Mouse (Mus musculus) liver, embryonic 16.5 days (tissue): Measurements from ENCODE around the gene Vmn1r36. TPM values are rescaled to one million over a fixed set of nuclear protein-coding genes. Genes with fewer than 3 reads are reported as not detected.
"Not testable (repeated sequence)": the region's sequence is repeated elsewhere in the genome, so short reads cannot be mapped to it uniquely, and the experiment has no call there.

Source experiments
- ATAC-seq: fragments of 200-750 bp; cut with Nextera tagmentation; 2 replicates; pipeline ENCODE4 v1.8.0; 2017; ENCODE audit warnings: low read depth, mild to moderate bottlenecking, moderate number of reproducible peaks, moderate library complexity
- H3K27ac ChIP-seq: fragments of 300-500 bp; sonication (generic); 2 replicates; pipeline ENCODE4 v1.5.1; 2014; ENCODE audit warnings: mild to moderate bottlenecking, low read length
- H3K27me3 ChIP-seq: fragments of 300-500 bp; sonication (generic); 2 replicates; pipeline ENCODE4 v1.6.1; 2014; ENCODE audit warnings: low read depth, low read length, mixed read lengths; ENCODE audit not compliant: control insufficient read depth, insufficient read depth
- H3K36me3 ChIP-seq: fragments of 300-500 bp; sonication (generic); 2 replicates; pipeline ENCODE4 v1.6.1; 2014; ENCODE audit warnings: mild to moderate bottlenecking; ENCODE audit not compliant: control insufficient read depth, insufficient read depth
- H3K4me1 ChIP-seq: fragments of 300-500 bp; sonication (generic); 2 replicates; pipeline ENCODE4 v1.6.1; 2014; ENCODE audit warnings: low read depth, low read length, mixed read lengths; ENCODE audit not compliant: control insufficient read depth
- H3K4me2 ChIP-seq: fragments of 300-500 bp; sonication (generic); 2 replicates; pipeline ENCODE4 v1.6.1; 2014; ENCODE audit warnings: low read depth, low read length, mixed read lengths
- H3K4me3 ChIP-seq: fragments of 300-500 bp; sonication (generic); 2 replicates; pipeline ENCODE4 v1.5.1; 2014; ENCODE audit warnings: low read depth, mild to moderate bottlenecking, low read length
- H3K9ac ChIP-seq: fragments of 300-500 bp; sonication (generic); 2 replicates; pipeline ENCODE4 v1.6.1; 2014; ENCODE audit warnings: low read depth, low read length
- H3K9me3 ChIP-seq: fragments of 300-500 bp; sonication (generic); replicated peaks from 2 replicates; pipeline ENCODE4 v1.6.1; 2016; ENCODE audit warnings: low read length; ENCODE audit not compliant: control insufficient read depth
- WGBS: fragments of 180-500 bp; shearing (Covaris S2); extraction: QIAGEN DNeasy Blood & Tissue Kit; methylation state at CpG from one replicate; pipeline ENCODE4 v1.1.7; 2014; ENCODE audit not compliant: insufficient replicate concordance; 5-methylcytosine and 5-hydroxymethylcytosine counted together
- polyA plus RNA-seq: library from polyadenylated mRNA; unstranded; fragments of >200 nt; fragmentation: Nextera tagmentation; extraction: Ambion mirVana; gene quantifications from 2 replicates; pipeline ENCODE4 v1.2.1, GENCODE M21; 2015

The Vmn1r36 gene
- not detected in 2 replicates for polyA plus RNA-seq

DNA sequence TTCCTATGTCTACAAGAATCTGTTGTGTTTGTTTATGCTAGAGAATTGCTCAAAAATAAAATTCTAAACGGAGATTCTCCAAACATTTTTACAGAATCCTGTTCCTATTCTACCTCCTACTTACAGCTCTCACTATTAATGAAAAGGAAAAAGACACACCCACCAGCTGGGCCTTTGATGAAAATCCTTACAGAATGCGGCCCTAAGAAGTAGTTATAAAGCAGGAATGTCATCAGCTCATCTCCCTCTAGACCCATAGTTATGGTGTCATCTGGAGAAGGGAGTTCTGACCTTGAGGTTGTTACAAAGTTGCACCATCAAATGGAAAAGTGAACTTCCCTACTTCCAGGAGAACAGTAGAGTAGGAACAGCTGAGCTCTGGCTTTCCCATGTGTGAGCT is at the start of gene Vmn1r36:
Vmn1r36 (minus strand) TSS at position 101 of the 400 bp plus-strand sequence.
- not testable (repeated sequence) for H3K9ac ChIP-seq, H3K36me3 ChIP-seq, H3K4me2 ChIP-seq, H3K27me3 ChIP-seq, ATAC-seq, H3K27ac ChIP-seq, H3K9me3 ChIP-seq, H3K4me1 ChIP-seq, H3K4me3 ChIP-seq
- WGBS = 41% methylated on average over 2 of the region's 2 CpGs

- not testable (repeated sequence) for H3K9me3 ChIP-seq, ATAC-seq, H3K27ac ChIP-seq, H3K4me2 ChIP-seq, H3K4me1 ChIP-seq, H3K4me3 ChIP-seq, H3K9ac ChIP-seq, H3K27me3 ChIP-seq, H3K36me3 ChIP-seq
Measured at GRCm38 (mm10) chr6:66729082-66729481, 10.1 kb upstream of the Vmn1r36 start, which contains the start of gene Vmn1r37. Gene Vmn1r37 (plus strand): TSS chr6:66729382.

GRCm38 (mm10) chr6:66713854-66714253 is 5.1 kb downstream of the Vmn1r36 start:
- Histone ChIP-seq H3K9ac (no peak overlapping the region), H3K9me3 (no peaks in the 10 kb centered on the region), H3K4me2 (no peak overlapping the region), H3K4me3 (no peak overlapping the region), H3K27ac (no peak overlapping the region), H3K27me3 (no peaks in the 10 kb centered on the region), H3K4me1 (no peaks in the 10 kb centered on the region), H3K36me3 (no peaks in the 10 kb centered on the region)
- WGBS = 29% methylated on average over 3 of the region's 3 CpGs
- ATAC-seq = peak; percentile 45

DNA sequence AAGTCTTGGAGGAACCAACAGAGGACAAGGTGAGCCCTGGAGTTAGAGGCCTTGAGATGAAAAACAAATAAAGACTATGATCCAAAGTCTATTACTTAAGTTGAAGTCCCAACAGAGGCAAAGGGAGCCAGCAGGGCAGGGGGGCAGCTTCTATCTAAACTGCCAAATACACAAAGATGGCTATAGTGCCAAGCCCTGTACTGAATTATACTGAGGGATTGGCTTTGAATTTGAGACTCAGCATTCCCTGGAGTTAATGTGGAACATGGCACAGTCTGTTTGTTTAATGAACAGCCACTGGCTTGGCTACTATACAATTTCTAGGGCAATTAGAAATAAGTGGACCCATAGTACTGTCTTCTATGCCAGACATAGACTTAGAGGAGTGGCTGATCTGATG is 10.1 kb downstream of the Vmn1r36 start:
- Histone ChIP-seq H3K9ac (no peak overlapping the region), H3K27me3 (no peaks in the 10 kb centered on the region), H3K9me3 (no peaks in the 10 kb centered on the region), H3K4me3 (no peak overlapping the region), H3K4me1 (no peaks in the 10 kb centered on the region), H3K4me2 (no peak overlapping the region), H3K27ac (no peak overlapping the region), H3K36me3 (no peaks in the 10 kb centered on the region)
- ATAC-seq = no peak

DNA sequence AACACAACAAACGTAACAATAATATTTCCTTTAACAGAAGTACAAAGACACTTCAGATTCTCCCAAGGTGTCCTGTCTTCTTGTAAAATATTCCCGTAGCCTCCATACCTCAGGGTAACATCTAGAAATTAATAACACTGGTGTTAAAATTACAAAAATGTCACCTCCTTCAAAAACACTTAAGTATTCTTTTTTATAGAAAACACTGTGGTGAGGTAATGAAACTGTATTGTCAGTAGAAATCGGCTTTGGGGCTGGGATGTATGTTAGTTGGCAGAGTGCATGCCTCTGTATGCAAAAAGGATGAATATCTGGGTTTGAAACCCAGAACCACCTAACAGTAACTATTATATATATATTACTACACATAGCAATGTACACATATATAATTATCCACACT is 33.2 kb downstream of the Vmn1r36 start, which contains the start of gene Vmn1r35:
Vmn1r35 (minus strand) TSS at position 101 of the 400 bp plus-strand sequence.
- Histone ChIP-seq H3K4me3 (no peak within 1 kb of the TSS), H3K27ac (no peak within 1 kb of the TSS), H3K9ac (no peak within 1 kb of the TSS), H3K4me1 (no peaks in the 10 kb centered on the region), H3K36me3 (no peaks in the 10 kb centered on the region), H3K9me3 (no peaks in the 10 kb centered on the region), H3K27me3 (no peaks in the 10 kb centered on the region), H3K4me2 (no peak within 1 kb of the TSS)
- no peak for ATAC-seq
- 54% methylated on average over 3 of the region's 3 CpGs for WGBS

Other genes with a start within 250 kb of the Vmn1r36 start
- 54.7 and 62.7 TPM in 2 replicates for gene Mad2l1, start 183.8 kb downstream of the Vmn1r36 start, polyA plus RNA-seq
- 0.04 TPM in 2 replicates for gene Vmn1r32, start 159.1 kb downstream of the Vmn1r36 start, polyA plus RNA-seq
- gene Vmn1r33, start 100.9 kb downstream of the Vmn1r36 start, polyA plus RNA-seq = not detected in 2 replicates
- not detected in 2 replicates for gene Vmn1r34, start 75.3 kb downstream of the Vmn1r36 start, polyA plus RNA-seq
- not detected in 2 replicates for gene Vmn1r35, start 33.3 kb downstream of the Vmn1r36 start, polyA plus RNA-seq
- gene Vmn1r37, start 10.2 kb upstream of the Vmn1r36 start, polyA plus RNA-seq = not detected in 2 replicates
- gene Vmn1r38, start 63.5 kb upstream of the Vmn1r36 start, polyA plus RNA-seq = not detected in 2 replicates
- gene Vmn1r39, start 91.4 kb upstream of the Vmn1r36 start, polyA plus RNA-seq = not detected in 2 replicates
- gene Gng12, start 177.2 kb upstream of the Vmn1r36 start, polyA plus RNA-seq = 33.4 and 36.9 TPM in 2 replicates